Mouse (Mus musculus): ENCODE measurements at regions not wholly inside any gene's neighbourhood (a gene's known extent, or its start where the extent isn't known, plus 50 kb on each side); places are given as distances from the start of the nearest gene placed in this dataset.

GRCm38 (mm10) chr12:15472741-15473140 is 344.0 kb downstream of the Trib2 start:
- no peak for TF ChIP-seq POLR2A (IDR thresholded peaks at IDR 0.05; ENCODE audit: low read depth, low read length)
- TF ChIP-seq CTCF (IDR thresholded peaks at IDR 0.05; ENCODE audit: extremely low read depth, insufficient read depth, insufficient read length, insufficient replicate concordance): no peak
